Mouse (Mus musculus) lung, postnatal 0 days (tissue): ENCODE measurements around the gene Dyx1c1. TPM values are rescaled to one million over a fixed set of nuclear protein-coding genes. Genes with fewer than 3 reads are reported as not detected.

Experiments used
- ATAC-seq: fragments of 200-750 bp; cut with Nextera tagmentation; 2 replicates; pipeline ENCODE4 v1.8.0; 2017; ENCODE audit warnings: moderate library complexity
- DNase-seq: peaks from one replicate; pipeline ENCODE4 v3.0.0-alpha.2; 2016; ENCODE audit warnings: low spot score
- H3K27ac ChIP-seq: fragments of 300-500 bp; sonication (generic); 2 replicates; pipeline ENCODE4 v1.5.1; 2014; ENCODE audit warnings: antibody characterized with exemption, mild to moderate bottlenecking, low read length, mixed read lengths
- H3K27me3 ChIP-seq: fragments of 300-500 bp; sonication (generic); replicated peaks from 2 replicates; pipeline ENCODE4 v1.6.1; 2014; ENCODE audit warnings: low read length, mixed read lengths; ENCODE audit not compliant: insufficient read depth
- H3K36me3 ChIP-seq: fragments of 300-500 bp; sonication (generic); 2 replicates; pipeline ENCODE4 v1.6.1; 2014; ENCODE audit warnings: low read length, mixed read lengths; ENCODE audit not compliant: insufficient read depth
- H3K4me1 ChIP-seq: fragments of 300-500 bp; sonication (generic); 2 replicates; pipeline ENCODE4 v1.6.1; 2014; ENCODE audit warnings: antibody characterized with exemption, low read depth, low read length, mixed read lengths; ENCODE audit not compliant: insufficient read depth
- H3K4me2 ChIP-seq: fragments of 300-500 bp; sonication (generic); replicated peaks from 2 replicates; pipeline ENCODE4 v1.6.1; 2014; ENCODE audit warnings: low read depth, mild to moderate bottlenecking, low read length, moderate library complexity, mixed read lengths
- H3K4me3 ChIP-seq: fragments of 300-500 bp; sonication (generic); 2 replicates; pipeline ENCODE4 v1.5.1; 2014; ENCODE audit warnings: low read depth, low read length
- H3K9ac ChIP-seq: fragments of 300-500 bp; sonication (generic); replicated peaks from 2 replicates; pipeline ENCODE4 v1.6.1; 2014; ENCODE audit warnings: low read depth, mild to moderate bottlenecking
- H3K9me3 ChIP-seq: fragments of 300-500 bp; sonication (generic); 2 replicates; pipeline ENCODE4 v1.6.1; 2016; ENCODE audit warnings: low read length, mixed read lengths
- CTCF ChIP-seq: IDR thresholded peaks from 2 replicates; pipeline ENCODE4 v1.5.1; 2016; ENCODE audit warnings: antibody characterized with exemption, mild to moderate bottlenecking
- EP300 ChIP-seq: IDR thresholded peaks from 2 replicates; pipeline ENCODE4 v1.6.1; 2016; ENCODE audit warnings: antibody characterized with exemption, mild to moderate bottlenecking, control low read depth
- WGBS: fragments of 180-500 bp; shearing (Covaris S2); extraction: QIAGEN DNeasy Blood & Tissue Kit; methylation state at CpG from one replicate; pipeline ENCODE4 v1.1.7; 2014; 5-methylcytosine and 5-hydroxymethylcytosine counted together
- microRNA-seq: library from miRNA; unstranded; fragments of <30 nt; microRNA quantifications from one replicate; pipeline ENCODE4, GENCODE M21; 2016
- polyA plus RNA-seq: library from polyadenylated mRNA; unstranded; fragments of >200 nt; fragmentation: Nextera tagmentation; extraction: Ambion mirVana; gene quantifications from 2 replicates; pipeline ENCODE4 v1.2.1, GENCODE M21; 2015

Gene Dyx1c1
- polyA plus RNA-seq, 1 experiment from 2014 or later, result 2.4 TPM

- H3K4me3 ChIP-seq, result no peak overlapping the region
- DNase-seq (no peak), ATAC-seq (no peak)
- H3K9ac ChIP-seq, result no peak overlapping the region
- H3K27ac ChIP-seq, result no peak overlapping the region
- no peak overlapping the region for H3K4me2 ChIP-seq
- TF ChIP-seq CTCF (peak; percentile 42), EP300 (no peak)
- H3K27me3 ChIP-seq, result no peaks in the 10 kb centered on the region
- peaks cover 13% of the 10 kb centered on the region; the same call in 1 of the 2 replicates for H3K36me3 ChIP-seq
- no peaks in the 10 kb centered on the region for H3K4me1 ChIP-seq
- H3K9me3 ChIP-seq, result no peaks in the 10 kb centered on the region
- WGBS, result 98% methylated on average over 3 of the region's 3 CpGs
These were observed 47.6 kb downstream of the Dyx1c1 start for GRCm38 (mm10) chr9:73006175-73006574.

DNA sequence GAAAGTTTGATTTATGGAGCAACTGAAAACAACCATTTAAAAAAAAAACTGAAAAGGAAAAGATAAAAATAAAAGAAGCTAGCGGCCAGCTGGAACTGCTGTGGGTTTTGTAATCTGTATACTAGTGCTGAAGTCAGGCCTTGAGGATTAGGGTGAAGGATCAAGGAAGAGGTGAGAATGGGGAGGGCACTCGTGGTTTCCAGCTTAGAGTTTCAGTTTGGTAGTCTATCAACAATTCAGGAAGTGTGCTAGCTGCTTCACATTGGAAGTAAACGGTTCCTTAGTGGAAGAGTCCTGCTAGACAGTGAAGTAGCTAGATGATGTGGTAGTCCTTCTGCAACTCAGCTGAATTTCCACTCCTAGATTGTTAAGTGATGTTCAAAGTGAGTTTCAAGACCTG is 49.8 kb downstream of the Dyx1c1 start:
- ATAC-seq (no peak), DNase-seq (no peak)
- Histone ChIP-seq H3K4me2 (no peak overlapping the region), H3K27me3 (no peaks in the 10 kb centered on the region), H3K36me3 (peaks cover 33% of the 10 kb centered on the region; the same call in 1 of the 2 replicates), H3K4me1 (no peaks in the 10 kb centered on the region), H3K9ac (no peak overlapping the region), H3K27ac (no peak overlapping the region), H3K4me3 (no peak overlapping the region), H3K9me3 (no peaks in the 10 kb centered on the region)
- WGBS, result 51% methylated on average over 3 of the region's 3 CpGs
- no peak for TF ChIP-seq CTCF
- TF ChIP-seq EP300, result no peak

DNA sequence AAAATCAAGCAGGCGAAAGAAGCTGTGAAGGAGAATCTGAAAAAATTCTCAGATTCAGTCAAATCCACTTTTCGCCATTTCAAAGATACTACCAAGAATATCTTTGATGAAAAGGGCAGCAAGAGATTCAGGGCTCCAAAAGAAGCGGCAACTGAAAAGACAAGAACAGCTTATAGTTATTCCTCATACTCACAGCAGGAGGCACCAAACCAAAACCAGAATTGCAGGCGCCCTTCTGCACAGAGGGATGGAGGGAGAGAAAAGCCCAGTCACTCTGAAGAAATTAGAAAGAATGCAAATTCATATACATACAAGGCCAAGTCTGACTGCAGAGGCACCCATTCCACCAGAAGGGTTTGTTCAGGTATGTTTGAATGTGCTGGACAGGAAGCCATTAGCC is 54.0 kb downstream of the Dyx1c1 start:
- no peak for TF ChIP-seq EP300
- TF ChIP-seq CTCF, result peak; percentile 25; the same call in 1 of the 2 replicates
- peaks cover 44% of the 10 kb centered on the region for H3K36me3 ChIP-seq
- whole genome bisulfite sequencing, result 91% methylated on average over 4 of the region's 4 CpGs

GRCm38 (mm10) chr9:73014724-73015123 is 56.1 kb downstream of the Dyx1c1 start:
- 84% methylated on average over 13 of the region's 13 CpGs for WGBS
- Histone ChIP-seq H3K9ac (no peak overlapping the region), H3K4me1 (no peaks in the 10 kb centered on the region), H3K4me3 (no peak overlapping the region), H3K27ac (no peak overlapping the region), H3K27me3 (no peaks in the 10 kb centered on the region), H3K9me3 (no peaks in the 10 kb centered on the region), H3K36me3 (peaks cover 48% of the 10 kb centered on the region), H3K4me2 (no peak overlapping the region)
- ATAC-seq, result no peak
- no peak for DNase-seq
- TF ChIP-seq EP300 (no peak), CTCF (no peak)

More for the DNA sequence above, 54.0 kb downstream of the Dyx1c1 start:
- no peak for DNase-seq
- Histone ChIP-seq H3K4me1 (no peaks in the 10 kb centered on the region), H3K9ac (no peak overlapping the region), H3K27me3 (no peaks in the 10 kb centered on the region), H3K27ac (no peak overlapping the region), H3K4me2 (no peak overlapping the region), H3K4me3 (no peak overlapping the region), H3K9me3 (no peaks in the 10 kb centered on the region)
- no peak for ATAC-seq

DNA sequence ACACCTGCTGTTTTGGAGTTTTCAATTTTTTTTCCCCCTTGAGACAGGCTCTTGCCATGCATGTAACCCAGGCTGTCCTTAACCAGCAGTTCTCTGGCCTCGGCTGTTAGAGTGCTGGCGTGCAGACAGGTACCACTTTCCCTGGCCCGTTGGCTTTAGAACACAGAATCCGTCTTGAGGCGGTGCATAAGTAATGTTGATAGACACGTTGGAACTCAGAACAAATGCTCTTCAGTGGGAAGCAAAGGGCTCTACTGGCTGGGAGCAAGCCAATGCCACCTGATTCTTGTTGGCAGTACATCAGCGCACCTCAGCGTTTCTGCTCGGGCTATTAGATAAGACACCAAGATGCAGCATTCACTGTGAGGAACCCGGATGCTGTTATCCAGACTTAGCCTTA is 61.3 kb downstream of the Dyx1c1 start:
- 83% methylated on average over 10 of the region's 10 CpGs for WGBS
- peak; percentile 60 for ATAC-seq
- no peak for TF ChIP-seq EP300
- no peak for TF ChIP-seq CTCF
- Histone ChIP-seq H3K4me2 (no peak overlapping the region), H3K9ac (no peak overlapping the region), H3K4me3 (no peak overlapping the region), H3K36me3 (peaks cover 18% of the 10 kb centered on the region; the same call in 1 of the 2 replicates), H3K4me1 (no peaks in the 10 kb centered on the region), H3K27ac (no peak overlapping the region), H3K27me3 (no peaks in the 10 kb centered on the region), H3K9me3 (no peaks in the 10 kb centered on the region)
- DNase-seq, result peak; percentile 7

GRCm38 (mm10) chr9:73020566-73021097 is 62.0 kb downstream of the Dyx1c1 start:
- no peak overlapping the region for H3K9ac ChIP-seq
- H3K4me1 ChIP-seq, result no peaks in the 10 kb centered on the region
- ATAC-seq (peak; percentile 61; the same call in 1 of the 2 replicates), DNase-seq (peak; percentile 29)
- H3K4me3 ChIP-seq, result no peak overlapping the region
- H3K27ac ChIP-seq, result no peak overlapping the region
- peaks cover 17% of the 10 kb centered on the region; the same call in 1 of the 2 replicates for H3K36me3 ChIP-seq
- WGBS, result 82% methylated on average over 5 of the region's 5 CpGs
- H3K27me3 ChIP-seq, result no peaks in the 10 kb centered on the region
- H3K9me3 ChIP-seq, result no peaks in the 10 kb centered on the region
- no peak overlapping the region for H3K4me2 ChIP-seq
- TF ChIP-seq EP300 (no peak), CTCF (no peak)

Small RNA genes lying within 50 kb of the gene (microRNA-seq; reads per million reads assigned to microRNA genes)
- gene Gm27353, result not detected

Other genes starting within 250 kb of the Dyx1c1 start
- 0.04 and 0.10 TPM in 2 replicates for gene Prtg, start 151.9 kb upstream of the Dyx1c1 start, polyA plus RNA-seq
- gene Pygo1, start 33.1 kb upstream of the Dyx1c1 start, polyA plus RNA-seq, result 1.8 TPM in 2 replicates
- gene Gm44503, start 67 bp downstream of the Dyx1c1 start, polyA plus RNA-seq, result not detected in 2 replicates
- 31.2 and 38.3 TPM in 2 replicates for gene Ccpg1os, start 26.6 kb downstream of the Dyx1c1 start, polyA plus RNA-seq
- 56.0 and 62.6 TPM in 2 replicates for gene Ccpg1, start 26.6 kb downstream of the Dyx1c1 start, polyA plus RNA-seq
- gene Pigb, start 81.6 kb downstream of the Dyx1c1 start, polyA plus RNA-seq, result 5.5 and 6.5 TPM in 2 replicates
- gene Rab27a, start 86.1 kb downstream of the Dyx1c1 start, polyA plus RNA-seq, result 41.6 and 48.7 TPM in 2 replicates
- 0.12 and 0.14 TPM in 2 replicates for gene Khdc3, start 143.1 kb downstream of the Dyx1c1 start, polyA plus RNA-seq
- not detected in 2 replicates for gene Gm20509, start 143.7 kb downstream of the Dyx1c1 start, polyA plus RNA-seq
- 58.8 and 59.8 TPM in 2 replicates for gene Rsl24d1, start 154.6 kb downstream of the Dyx1c1 start, polyA plus RNA-seq